Mouse (Mus musculus) brain, embryonic 14.5 days (tissue): ENCODE measurements at regions not wholly inside any gene's neighbourhood (a gene's known extent, or its start where the extent isn't known, plus 50 kb on each side); places are given as distances from the start of the nearest gene placed in this dataset.

Experiments used
- DNase-seq: peaks from one replicate; pipeline ENCODE4 v3.0.0-alpha.2; 2011; ENCODE audit warnings: low read depth
- CTCF ChIP-seq: fragments of 200-500 bp; IDR thresholded peaks from 2 replicates; pipeline ENCODE4 v1.5.1; 2012; ENCODE audit warnings: inconsistent platforms, mild to moderate bottlenecking, moderate library complexity, borderline replicate concordance; ENCODE audit not compliant: insufficient read depth, insufficient read length; ENCODE audit errors: extremely low read depth
- POLR2A ChIP-seq: fragments of 200-500 bp; IDR thresholded peaks from 2 replicates; pipeline ENCODE4 v1.6.1; 2012; ENCODE audit warnings: mild to moderate bottlenecking, inconsistent platforms, borderline replicate concordance; ENCODE audit not compliant: poor library complexity, insufficient read depth, insufficient read length, severe bottlenecking; ENCODE audit errors: extremely low read depth

DNA sequence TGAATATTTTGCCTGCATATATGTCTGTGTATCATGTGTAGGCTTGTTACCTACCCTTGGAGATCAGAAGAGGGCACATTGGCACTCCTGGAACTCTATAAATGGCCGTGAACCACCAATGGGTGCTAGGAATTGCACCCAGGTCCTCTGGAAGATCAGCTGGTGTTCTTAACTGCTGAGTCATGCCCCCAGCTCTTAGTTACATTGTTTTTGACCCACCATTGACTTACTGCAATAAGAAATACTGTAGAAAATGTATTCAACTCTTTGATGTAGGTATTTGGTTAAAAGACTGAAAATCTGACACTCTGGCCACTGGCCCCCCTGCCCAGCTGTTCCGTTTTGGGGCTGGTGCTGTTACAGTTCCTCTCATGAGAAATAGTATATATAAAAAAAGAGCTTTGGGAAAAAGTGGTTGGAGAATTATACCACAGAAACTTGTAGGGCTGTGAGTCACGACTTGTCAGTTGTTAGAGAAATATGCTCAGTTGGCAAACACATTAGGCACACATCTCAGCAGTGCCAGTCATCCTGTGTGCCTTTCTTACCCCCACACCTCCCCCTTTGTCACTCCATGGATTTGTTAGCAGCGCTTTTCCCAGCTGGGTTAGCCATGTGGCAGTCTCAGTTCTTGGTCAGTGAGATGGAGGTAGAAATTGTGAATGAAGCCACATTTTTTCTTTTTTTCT is 58.4 kb upstream of the Arhgap32 start:
- TF ChIP-seq POLR2A (no peak), CTCF (no peak)
- peak; percentile 39 for DNase-seq

DNA sequence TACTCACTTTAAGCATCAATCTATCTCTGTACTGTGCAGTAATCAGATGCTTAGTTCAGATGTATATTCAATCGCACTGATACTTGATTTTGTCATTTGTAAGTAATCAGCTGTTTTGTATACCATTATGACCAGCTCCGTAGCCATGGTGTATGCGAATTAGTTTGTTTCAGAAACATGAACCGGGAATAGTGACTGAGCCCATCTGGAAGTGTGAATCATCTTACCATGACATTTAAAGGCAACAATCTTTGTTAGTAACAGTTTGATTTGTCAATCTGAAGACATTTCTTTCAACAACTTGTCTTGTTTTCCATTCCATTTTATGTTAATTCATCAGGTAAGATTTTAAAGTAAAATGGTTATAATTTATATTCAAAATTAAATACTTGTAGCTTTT is 53.2 kb upstream of the Arhgap32 start:
- peak; percentile 29 for DNase-seq
- TF ChIP-seq POLR2A (no peak), CTCF (no peak)

DNA sequence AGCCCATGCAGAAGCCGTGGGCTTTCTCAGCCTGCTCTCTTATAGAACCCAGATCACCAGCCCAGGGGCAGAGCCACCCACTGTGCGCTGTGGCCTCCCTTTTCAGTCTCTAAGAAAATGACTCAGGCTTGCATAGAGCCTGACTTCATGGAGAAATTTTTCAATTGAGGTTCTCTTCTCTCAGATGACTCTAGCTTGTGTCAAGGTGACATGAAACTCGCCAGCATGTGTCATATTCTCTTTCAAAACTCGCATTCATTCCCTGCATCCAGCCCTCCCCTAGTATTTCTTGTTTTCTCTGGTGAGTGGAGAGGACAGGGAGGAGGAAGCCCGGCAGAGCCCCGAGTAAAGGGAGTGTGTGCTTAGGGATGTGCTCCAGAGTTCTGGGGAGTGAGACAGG is 52.4 kb upstream of the Arhgap32 start:
- no peak for TF ChIP-seq POLR2A
- no peak for TF ChIP-seq CTCF
- DNase-seq, result no peak

DNA sequence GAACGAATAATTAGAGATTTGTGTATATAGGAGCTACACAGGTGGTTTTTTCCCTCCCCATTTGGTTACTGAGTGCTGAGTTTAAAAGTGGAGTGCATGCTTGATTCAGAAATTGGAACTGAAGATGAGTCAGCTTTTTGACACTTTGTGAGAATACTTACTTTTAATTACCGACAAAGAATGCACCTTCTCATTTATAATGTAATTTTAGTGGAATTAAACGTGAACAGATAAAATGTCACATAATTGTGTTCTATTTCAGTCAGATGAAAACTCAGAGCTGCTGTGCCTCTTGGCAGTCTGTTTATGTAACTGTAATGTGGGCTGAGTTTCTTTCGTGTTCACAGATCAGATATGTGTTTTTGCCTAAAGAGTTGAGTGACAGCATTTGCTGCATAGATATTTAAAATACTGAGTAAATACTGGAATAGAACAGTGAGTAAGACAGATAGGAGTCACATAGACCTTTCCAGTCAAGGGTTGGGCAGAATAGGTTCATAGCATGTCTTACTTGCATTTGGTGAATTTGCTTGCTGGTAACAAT is 51.9 kb upstream of the Arhgap32 start:
- no peak for TF ChIP-seq CTCF
- TF ChIP-seq POLR2A, result no peak
- DNase-seq, result no peak
